Mouse (Mus musculus): ENCODE data around the gene Pigc. TPM values are rescaled to one million over a fixed set of nuclear protein-coding genes. Genes with fewer than 3 reads are reported as not detected.
A peak's percentile ranks its signal among the peaks of the same experiment; 100 is the strongest.

Pigc gene
- total and polyA plus RNA-seq, 3 experiments, result 11.7 to 17.4 (median 12.4) TPM

- TF ChIP-seq ETS1 (conservative IDR thresholded peaks at IDR 0.05; ENCODE audit: low read depth, low read length) (peak; percentile 91), CHD1 (IDR thresholded peaks at IDR 0.05; ENCODE audit: low read depth, low read length) (no peak), RAD21 (IDR thresholded peaks at IDR 0.05; ENCODE audit: low read depth, low read length) (no peak; the same call in 1 of the 2 replicates), MAFK (IDR thresholded peaks at IDR 0.05; ENCODE audit: insufficient replicate concordance, low read length) (peak; percentile 53; the same call in 1 of the 2 replicates), E2F4 (IDR thresholded peaks at IDR 0.05; ENCODE audit: insufficient replicate concordance, low read depth, low read length) (no peak), ZMIZ1 (IDR thresholded peaks at IDR 0.05; ENCODE audit: low read depth, low read length) (no peak)
Measured at GRCm38 (mm10) chr1:161921928-161922327, 47.1 kb upstream of the Pigc start (continued).

DNA sequence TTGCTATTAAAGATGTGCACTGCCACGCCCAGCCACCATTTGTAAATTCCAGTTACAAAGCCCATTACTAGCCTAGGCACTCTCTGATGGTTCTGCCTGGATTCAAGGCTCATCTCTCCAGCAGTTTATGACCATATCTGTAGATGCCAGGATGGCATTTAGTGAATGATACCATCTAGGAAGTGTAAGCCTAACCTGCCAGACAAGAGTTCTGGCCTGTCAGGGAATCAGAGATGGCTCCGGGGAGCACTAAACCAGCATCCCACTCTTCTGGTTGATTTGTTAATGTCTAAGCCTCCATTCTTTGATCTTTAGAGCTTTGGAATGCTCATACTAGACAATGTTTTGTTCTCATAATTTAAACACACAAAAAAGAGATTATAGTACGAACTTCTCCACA lies 44.7 kb upstream of the Pigc start:
- H3K79me2 ChIP-seq (replicated peaks; ENCODE audit: control insufficient read depth, extremely low read depth, insufficient read depth, poor library complexity, severe bottlenecking), result no peaks in the 10 kb centered on the region
- H3K4me2 ChIP-seq (ENCODE audit: insufficient read depth, low read depth, poor library complexity, severe bottlenecking), result no peak overlapping the region
- dilution Hi-C loops (cut with MboI; ENCODE audit: extremely low pct_ligation_motif_present, extremely low pct_unique_long_range_greater_than_20kb, low sequenced_read_pairs) (no loop called here), in situ Hi-C loops (cut with MboI; ENCODE audit: low pct_ligation_motif_present, low pct_unique_long_range_greater_than_20kb, low sequenced_read_pairs) (no loop called here)
- no peak for TF ChIP-seq POLR2A (IDR thresholded peaks at IDR 0.05; ENCODE audit: low read depth, low read length)
- TF ChIP-seq KAT2A (IDR thresholded peaks at IDR 0.05; ENCODE audit: insufficient replicate concordance, low read length), result no peak
- TF ChIP-seq SIN3A (IDR thresholded peaks at IDR 0.05; ENCODE audit: low read length), result no peak
- TF ChIP-seq NELFE (IDR thresholded peaks at IDR 0.05; ENCODE audit: low read depth, low read length), result no peak
- TF ChIP-seq USF2 (conservative IDR thresholded peaks at IDR 0.05; ENCODE audit: low read depth, low read length), result no peak
- no peak for TF ChIP-seq JUN (IDR thresholded peaks at IDR 0.05; ENCODE audit: insufficient read depth, low read depth, low read length)
- TF ChIP-seq ZMIZ1 (IDR thresholded peaks at IDR 0.05; ENCODE audit: low read depth, low read length), result no peak
- TF ChIP-seq EP300 (IDR thresholded peaks at IDR 0.05; ENCODE audit: low read length), result no peak
- no peak for TF ChIP-seq CHD2 (IDR thresholded peaks at IDR 0.05; ENCODE audit: low read length)
- no peak for TF ChIP-seq USF1 (IDR thresholded peaks at IDR 0.05; ENCODE audit: low read depth, low read length)
- TF ChIP-seq TBP (conservative IDR thresholded peaks at IDR 0.05; ENCODE audit: low read depth, low read length), result no peak
- no peak for TF ChIP-seq MEF2A (IDR thresholded peaks at IDR 0.05; ENCODE audit: borderline replicate concordance, low read depth, low read length)
- TF ChIP-seq HCFC1 (IDR thresholded peaks at IDR 0.05; ENCODE audit: low read depth, low read length), result no peak
- no peak for TF ChIP-seq MXI1 (IDR thresholded peaks at IDR 0.05; ENCODE audit: low read depth, low read length)
- no peak for TF ChIP-seq E2F4 (IDR thresholded peaks at IDR 0.05; ENCODE audit: insufficient replicate concordance, low read depth, low read length)
- TF ChIP-seq ETS1 (conservative IDR thresholded peaks at IDR 0.05; ENCODE audit: low read depth, low read length), result no peak
- no peak for TF ChIP-seq GABPA (IDR thresholded peaks at IDR 0.05; ENCODE audit: insufficient replicate concordance, low read depth, low read length)
- TF ChIP-seq MAX (IDR thresholded peaks at IDR 0.05; ENCODE audit: low read length), result no peak
- TF ChIP-seq BHLHE40 (IDR thresholded peaks at IDR 0.05; ENCODE audit: low read depth, low read length), result no peak
- no peak for DNase-seq (ENCODE audit: extremely low read depth)
- H3K27me3 ChIP-seq (replicated peaks), result no peaks in the 10 kb centered on the region
- no peaks in the 10 kb centered on the region for H3K36me3 ChIP-seq (replicated peaks in 1 of 2; ENCODE audit: control insufficient read depth in 1 of 2, insufficient read depth in 1 of 2, low read length in 1 of 2)
- H3K9ac ChIP-seq (ENCODE audit: insufficient read depth, low read depth), result no peak overlapping the region
- H3K9me3 ChIP-seq (replicated peaks; ENCODE audit: low read length), result no peaks in the 10 kb centered on the region
- H3K4me1 ChIP-seq (ENCODE audit: control insufficient read depth in 1 of 2, insufficient read depth in 2 of 2), result peaks cover 36 to 49% of the 10 kb centered on the region in 2 experiments
- no peak overlapping the region; the same call in 1 of the 2 replicates for H3K27ac ChIP-seq (ENCODE audit: insufficient read depth, low read depth)
- H3K4me3 ChIP-seq (replicated peaks in 1 of 3; ENCODE audit: low read depth in 2 of 3, low read length in 2 of 3, poor library complexity in 1 of 3), result no peak overlapping the region
